Mouse (Mus musculus): ENCODE data around the gene Khdrbs1.
"Not testable (repeated sequence)": the region's sequence is repeated elsewhere in the genome, so short reads cannot be mapped to it uniquely, and the experiment has no call there.

The Khdrbs1 gene

DNA sequence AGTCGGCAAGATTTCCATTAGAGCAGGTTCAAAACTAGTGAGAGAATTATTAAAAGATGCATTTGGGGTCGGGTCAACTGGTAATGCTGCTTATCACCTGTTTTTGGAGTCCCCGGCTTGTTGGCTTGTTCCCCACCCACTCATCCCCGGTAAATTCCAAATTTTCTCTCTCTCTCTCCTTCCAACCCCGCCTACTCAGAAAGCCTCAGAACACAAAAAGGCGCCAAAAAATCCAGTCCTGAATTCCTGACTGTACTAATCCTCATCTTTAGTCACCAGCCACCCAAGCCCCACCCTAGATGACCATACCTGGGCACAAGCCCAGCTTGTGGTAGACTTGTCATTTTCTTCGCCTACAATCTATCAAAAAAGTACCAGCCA lies 897 bp upstream of the Khdrbs1 start:
- no peak for DNase-seq

DNA sequence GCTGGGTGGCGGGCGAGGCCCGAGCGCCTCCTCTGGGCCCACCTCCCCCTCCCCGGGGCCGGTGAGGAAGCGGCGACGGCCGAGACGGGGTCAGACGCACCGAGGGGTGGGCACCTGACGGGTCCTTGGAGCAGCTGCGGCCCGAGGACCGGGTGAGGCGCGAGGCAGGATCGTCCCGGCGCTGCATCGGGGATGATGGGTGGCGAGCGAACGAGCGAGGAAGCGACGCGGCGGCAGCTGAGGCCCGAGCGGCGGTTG lies 200 bp downstream of the Khdrbs1 start:
- DNase-seq = no peak

DNA sequence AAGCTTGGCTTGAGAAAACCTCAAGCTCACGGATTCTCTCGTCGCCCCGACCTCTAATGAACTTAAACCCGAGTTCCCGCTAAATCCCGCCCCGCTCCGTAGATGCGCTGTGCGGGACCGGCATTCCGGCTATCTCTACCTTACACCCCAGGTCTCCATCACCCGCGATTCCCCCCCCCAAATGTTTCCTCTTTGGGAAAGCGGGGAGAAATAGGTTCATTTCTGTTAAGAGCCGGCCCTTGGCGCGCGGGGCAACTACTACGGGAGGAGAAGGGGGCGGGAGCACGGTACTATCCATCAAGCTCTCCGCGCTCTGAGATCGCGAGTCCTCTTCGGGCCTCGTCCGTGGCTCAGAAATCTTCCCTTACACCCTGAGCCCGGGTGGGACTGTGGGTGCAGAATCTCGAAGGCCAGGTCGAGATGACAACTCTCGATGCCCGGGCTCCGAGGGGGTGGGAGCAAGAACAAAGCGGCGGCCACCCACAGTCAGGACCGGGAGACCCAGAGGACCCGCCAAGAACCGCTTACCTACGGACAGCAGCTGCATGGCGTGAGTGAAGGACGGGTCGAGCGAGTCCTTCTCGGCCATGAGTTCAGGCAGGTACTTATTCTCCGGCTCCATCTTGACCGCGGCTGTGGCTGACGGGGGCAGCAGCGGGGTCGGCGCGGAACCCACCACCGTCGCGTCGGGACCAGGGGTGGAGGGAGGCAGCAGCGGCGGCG lies 691 bp downstream of the Khdrbs1 start:
- DNase-seq = peak; percentile 34

DNA sequence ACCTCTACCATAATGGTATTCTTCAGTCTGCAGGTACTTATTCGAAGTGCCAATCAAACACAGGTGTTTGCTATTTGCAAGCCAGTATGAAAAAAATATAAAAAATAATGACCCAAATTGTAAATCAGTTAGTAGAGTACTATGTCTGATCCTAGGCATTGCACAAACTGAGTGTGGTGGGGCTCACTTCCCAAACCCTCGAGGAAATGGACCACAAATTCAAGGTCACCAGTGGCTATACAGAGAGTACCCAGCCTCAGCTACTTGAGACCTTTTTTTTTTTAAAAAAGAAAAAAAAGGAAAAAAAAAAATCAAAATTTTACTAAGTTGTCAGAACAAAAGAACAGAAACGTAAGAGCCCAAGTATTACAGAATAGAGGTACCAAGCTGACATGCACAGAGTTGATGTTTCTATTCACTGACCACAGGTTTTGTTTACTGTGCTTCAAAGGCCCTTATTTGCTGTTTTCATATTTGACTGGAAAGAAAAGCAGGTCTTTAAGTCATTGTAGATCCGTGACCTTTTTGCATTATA lies 2.9 kb downstream of the Khdrbs1 start:
- DNase-seq = no peak

DNA sequence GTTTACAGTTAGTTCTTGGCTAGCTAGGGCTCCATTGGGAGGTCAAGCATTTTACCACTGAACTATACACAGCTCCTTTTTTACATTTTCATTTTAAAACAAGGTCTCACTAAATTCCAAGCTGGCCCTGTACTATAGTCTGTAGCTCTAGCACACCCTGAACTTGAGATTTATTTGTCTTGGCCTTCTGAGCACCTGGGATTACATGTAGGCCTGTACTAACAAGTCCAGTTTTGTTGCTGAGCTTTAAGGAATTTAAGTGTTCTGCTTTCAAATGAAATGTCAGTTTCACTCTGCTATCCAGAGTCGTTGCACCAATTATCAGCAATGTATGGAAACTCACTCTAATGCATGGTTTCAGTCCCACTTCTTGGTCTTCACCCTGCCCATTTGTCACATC lies 5.9 kb downstream of the Khdrbs1 start:
- DNase-seq = no peak

DNA sequence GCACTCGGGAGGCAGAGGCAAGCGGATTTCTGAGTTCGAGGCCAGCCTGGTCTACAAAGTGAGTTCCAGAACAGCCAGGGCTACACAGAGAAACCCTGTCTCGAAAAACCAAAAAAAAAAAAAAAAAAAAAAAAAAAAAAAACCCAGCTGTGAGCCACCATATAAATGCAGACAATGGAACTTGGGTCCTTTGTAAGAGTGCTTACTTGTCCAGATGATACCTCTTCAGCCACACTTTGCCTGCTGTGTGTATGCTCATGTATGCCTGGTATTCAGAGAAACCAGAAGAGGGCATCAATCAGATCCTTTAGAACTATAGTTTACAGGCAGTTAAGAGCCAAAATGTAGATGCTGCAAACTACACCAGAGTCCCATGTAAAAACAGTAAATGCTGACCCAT lies 6.6 kb downstream of the Khdrbs1 start:
- DNase-seq = not testable (repeated sequence)

DNA sequence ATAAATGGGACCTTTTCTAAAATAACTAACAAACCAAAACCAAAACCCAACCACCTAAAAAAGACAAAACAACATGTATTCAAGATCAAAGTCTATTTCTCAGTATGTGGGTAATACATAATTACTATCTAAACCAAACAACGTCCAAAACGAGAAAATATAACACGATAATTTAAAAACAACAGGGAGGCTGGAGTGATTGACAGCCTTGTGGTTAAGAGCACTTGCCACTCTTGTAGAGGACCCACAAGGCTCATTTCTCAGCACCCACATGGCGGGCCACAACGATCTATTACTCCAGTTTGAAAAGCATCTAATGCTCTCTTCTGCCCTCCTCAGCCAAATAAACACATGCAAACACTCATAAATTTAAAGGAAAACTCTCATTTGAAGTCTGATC lies 10.7 kb downstream of the Khdrbs1 start:
- no peak for DNase-seq

DNA sequence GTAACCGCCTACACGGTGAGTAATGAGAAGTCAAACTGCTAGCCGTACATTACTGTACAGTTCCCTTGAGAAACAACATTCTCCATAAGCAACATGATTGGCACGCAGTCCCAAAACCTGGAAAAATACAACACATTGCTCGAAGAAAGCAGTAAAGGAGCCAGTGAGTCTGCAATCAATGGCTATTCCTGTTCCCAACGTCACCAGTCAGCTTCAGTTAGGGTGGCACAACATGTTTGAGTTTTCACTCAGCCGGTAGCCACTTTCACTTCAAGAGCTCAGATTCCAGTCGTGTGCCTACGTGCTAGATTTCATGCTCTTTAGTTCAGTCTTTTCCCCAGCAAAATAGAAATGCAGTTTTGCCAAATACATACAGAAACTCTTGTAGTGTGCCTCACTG lies 25.8 kb downstream of the Khdrbs1 start:
- no peak for DNase-seq

DNA sequence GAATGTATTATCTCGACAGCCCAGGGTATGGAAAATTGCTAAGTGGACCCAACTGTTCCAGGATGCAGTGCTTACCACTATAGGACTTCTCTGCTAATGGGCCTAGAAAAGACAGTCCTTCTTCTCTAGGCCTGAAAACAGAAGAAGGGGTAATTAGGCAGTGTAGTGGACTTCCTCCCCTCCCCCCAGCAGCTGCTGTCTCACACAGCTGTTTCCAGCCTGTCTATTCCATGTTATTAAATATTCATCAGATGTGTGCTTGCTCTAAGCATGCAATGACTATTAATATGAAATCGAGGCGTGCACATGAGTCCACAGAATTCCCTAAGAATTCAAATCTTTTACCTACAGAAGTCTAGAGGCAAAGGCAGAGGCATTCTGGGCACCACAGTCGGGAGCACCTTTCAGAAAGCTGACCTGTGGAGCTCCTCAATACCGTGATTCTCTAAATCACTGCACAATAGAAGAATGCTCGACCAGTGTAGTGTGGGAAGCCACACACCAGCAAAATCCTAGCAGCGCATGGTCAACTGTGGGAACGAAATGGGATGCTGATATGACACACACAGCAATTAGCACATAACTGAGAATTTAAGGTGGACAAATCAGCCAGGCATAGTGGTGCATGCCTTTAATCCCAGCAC lies 32.5 kb downstream of the Khdrbs1 start:
- no peak for DNase-seq

DNA sequence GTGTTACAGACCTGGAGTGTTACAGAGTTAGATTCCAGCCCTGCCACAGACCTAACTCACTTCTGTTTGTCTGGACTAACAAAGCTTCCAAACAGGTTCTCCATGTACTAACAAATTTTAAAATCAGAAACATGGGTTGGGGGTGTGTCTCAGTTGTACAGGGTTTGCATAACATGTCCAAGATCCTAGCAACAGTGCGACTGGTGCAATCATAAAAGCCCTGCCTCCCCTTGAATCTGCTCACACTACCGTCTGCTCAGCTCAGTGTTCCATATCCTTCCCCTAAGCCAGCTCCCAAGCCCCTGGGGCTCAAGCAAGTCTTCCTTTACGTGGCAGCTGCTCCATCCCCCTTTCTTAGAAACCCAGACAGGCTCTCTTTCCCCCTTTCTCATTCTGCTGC lies 35.4 kb downstream of the Khdrbs1 start:
- DNase-seq = no peak

DNA sequence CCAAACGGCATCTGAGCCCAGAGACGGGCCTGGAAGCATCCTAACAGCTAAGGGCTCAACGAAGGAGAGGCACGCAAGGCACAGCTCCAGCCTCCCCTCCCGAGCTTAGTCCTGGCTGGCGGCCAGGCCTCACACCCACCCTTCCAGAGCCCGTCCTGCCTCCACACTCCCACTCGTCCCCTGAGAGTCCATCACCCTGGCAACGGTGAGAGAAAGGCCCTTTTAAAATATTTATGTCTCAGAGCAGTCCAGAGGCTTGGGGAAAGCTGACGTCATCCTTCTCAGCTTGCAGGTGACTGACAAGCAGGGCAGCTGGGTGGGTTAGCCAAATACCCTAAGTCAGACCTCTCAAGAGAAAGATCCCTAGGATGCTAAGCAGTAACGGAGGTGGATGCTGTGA lies 39.6 kb downstream of the Khdrbs1 start:
- DNase-seq = no peak

DNA sequence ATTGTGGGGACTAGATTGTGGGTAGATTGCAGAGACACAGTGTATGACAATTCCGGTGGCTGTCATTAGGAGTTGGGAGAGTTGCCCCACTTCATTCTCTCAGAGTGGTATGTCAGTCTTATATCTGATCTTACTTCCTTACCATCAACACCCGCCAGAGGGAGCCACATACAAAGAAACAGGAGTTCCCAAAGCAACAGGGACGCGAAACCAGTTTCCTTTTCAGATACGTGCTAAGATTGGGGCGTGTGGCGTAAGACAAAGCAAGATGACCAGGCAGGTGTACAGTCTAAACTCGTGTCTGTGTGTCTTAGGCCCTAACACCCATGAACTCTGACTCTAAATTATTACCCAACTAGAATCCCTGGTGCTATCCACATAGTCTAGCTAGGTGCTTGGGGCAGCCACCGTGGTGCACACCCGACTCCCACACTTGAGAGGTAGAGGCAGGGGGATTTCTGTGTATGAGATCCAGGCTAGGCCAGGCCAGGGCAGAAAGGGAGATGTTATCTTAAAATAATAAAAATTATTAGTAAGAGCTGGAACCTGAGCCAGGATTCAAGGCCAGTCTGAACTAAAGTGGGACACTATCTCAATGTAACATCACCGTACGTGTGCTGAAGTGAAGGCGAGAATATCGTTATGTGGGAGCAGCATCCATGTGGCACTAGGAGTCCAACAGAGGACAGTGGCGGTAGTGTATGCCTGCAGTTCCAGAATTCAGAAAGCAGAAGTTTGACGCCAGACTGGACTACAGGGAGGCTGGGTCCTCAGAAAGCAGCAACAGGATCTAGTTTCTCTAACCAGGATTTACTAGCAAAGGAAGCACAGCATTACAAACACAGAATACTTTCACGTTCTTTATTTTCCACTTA lies 40.4 kb downstream of the Khdrbs1 start:
- peak; percentile 93 for DNase-seq

DNA sequence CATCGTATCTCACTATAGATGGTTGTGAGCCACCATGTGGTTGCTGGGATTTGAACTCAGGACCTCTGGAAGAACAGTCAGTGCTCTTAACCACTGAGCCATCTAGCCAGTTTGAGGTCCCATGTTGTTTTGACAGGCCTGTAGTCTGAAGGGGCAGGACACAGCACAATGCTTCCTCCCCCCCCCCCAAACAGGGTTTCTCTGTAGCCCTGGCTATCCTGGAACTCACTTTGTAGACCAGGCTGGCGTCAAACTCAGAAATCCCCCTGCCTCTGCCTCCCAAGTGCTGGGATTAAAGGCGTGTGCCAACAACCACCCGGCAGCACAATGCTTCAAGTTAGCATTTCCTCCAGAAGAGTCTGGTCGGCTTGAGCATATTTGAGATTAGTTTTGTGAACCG lies 41.4 kb downstream of the Khdrbs1 start:
- DNase-seq = not testable (repeated sequence)

DNA sequence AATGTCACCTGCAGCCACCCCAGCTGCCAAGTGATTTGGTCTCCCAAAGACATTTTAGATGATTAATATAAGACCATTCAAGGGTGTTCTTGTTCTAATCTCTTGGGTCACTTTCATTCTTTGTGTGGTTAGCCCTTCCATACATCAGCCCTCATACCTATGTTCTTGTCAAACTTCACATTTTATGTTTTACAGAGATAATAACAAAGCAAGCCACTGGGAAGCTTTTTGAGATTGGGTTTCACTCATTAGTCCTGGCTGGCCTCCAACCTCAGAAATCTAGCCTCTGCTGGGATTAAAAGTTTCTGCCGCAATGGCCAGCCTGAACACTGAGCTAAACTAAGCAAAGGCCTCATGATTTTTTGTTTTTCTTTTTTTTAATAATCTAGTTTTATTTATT lies 41.9 kb downstream of the Khdrbs1 start:
- no peak for DNase-seq

DNA sequence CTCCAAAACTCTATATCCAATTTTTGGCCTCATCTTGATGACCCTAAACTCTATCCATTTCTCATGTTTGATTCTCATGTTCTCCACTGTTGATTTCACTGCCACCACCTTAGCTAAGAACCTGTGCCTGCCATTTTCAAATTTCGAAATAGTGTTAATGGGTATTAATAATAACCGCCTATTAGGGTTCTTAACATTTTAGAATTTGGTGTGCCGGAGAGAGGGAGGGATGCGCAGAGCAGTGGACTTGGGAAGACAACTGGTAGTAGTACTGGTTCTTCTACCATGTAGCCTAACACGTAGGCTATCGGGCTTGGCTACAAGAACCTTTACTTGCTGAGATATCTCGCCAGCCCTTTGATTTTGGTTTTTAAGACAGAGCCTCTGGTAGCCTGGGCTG lies 44.9 kb downstream of the Khdrbs1 start:
- DNase-seq = no peak

DNA sequence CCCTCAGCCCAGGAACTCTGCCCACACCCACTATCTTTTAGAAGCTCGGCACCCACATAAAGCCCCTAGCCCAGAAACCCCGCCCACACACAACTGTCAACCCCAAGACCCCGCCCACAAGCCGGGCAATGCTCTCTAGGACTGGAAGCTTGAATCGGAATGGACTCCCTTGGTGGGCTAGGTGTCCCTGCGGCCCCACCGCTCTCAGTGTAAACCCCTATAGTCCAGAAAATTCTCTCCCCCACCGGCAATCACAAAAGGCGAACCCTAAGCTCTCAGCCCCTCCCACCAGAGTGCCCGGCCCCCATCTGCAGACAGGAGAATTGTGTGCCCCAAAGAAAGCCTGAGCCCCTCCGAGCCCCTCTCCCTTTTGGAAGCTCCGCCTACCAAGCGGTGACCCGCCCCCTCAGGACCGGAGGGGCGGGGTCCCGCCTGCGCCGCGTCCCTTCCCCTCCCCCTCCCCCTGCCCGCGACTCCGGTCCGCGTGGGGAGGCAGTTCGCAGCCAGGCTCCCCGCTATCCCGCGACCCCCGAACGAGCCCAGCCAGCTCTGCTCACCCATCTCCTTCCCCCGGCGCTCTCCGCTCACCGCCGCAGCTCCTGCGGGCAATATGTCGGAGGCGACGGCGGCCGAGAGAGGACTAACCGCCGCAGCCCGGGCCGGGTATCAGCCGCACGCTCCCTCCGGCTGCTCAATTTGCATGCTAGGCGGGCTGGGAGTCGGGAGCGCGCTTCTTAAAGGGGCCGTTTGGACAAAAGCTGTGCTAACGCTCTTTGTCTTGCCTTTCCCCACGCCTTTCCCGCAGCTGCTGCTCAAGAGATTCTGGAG lies 45.7 kb downstream of the Khdrbs1 start, which contains the start of gene Tmem39b:
Tmem39b (minus strand) TSS at position 681 of the 828 bp plus-strand sequence.
- DNase-seq = peak; percentile 93

DNA sequence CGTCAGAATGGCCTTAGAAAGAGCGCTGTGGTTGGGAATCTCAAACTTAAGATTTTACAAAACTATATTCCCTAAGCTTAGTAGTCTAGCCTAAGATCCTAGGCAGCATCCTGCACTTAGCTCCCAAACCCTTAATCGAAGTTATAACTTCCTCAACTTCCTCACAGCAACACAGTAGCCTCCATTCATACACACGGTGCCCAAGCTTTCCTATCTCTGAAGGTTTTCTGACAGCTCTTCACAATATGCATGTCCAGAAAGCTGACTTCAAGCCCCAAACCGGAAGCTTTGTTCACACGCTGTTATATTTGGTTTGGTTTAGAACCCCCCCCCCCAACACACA lies 46.3 kb downstream of the Khdrbs1 start:
- DNase-seq = no peak

DNA sequence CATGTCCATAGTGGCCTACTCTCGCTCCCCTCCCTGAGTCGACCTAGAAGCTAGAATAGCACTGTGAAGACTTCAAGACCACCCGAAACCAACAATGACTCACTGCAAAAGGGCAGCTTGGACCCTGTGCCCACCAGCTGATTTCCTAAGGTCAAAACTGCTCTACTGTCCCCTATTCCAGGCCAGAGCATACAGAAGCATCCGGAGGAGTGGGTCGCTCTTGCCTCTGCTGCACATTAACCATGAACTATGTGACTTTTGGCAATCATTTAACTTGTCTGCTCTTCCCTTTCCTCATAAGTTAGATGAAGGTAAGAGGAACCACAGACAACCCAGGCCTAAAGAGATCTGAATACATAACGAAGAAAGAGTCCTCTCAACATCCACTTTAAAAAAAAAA lies 57.6 kb downstream of the Khdrbs1 start:
- DNase-seq = peak; percentile 77

DNA sequence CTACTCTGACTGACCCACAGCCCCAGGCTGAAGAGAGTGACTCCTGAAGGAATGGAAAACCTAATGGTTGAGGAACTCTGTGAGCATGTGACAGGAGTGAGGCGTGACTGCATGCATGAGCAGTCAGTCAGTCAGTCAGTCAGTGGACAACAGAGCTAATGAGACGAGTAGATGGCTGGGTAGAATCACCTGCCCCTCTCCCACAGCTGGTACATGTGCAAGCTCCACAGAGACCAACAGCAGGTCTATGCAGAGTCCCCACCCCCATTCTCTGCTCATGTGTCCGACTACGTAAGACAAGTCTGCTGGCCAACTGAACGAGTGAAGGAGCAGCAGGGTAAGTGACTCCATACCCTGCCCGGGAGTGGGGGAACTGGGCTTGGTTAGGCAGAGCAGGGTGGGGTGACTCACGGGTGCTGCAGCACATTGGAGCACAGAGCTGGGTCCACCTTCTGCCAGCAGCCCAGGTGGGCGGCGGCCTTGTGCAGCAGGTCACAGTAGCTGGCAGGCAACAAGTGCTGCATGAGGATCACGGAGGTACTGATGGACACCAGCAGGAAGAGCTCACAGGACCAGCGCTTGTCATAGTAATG lies 58.1 kb downstream of the Khdrbs1 start:
- DNase-seq = peak; percentile 90

DNA sequence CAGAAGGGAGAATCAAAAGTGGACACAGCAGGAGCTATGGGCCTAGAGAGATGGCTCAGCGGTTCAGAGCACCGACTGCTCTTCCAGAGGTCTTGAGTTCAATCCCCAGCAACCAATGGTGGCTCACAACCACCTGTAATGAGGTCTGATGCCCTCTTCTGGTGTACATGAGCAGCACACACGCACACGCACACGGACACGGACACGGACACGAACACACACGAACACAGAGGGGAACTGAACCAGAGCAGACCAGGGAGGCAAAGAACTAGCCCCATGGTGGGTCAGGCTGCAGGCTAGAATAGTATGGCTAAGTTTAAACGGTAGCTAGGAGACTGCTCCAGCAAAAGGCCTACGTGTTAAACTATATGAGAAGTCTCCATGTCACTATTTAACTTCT lies 60.3 kb downstream of the Khdrbs1 start:
- no peak for DNase-seq

DNA sequence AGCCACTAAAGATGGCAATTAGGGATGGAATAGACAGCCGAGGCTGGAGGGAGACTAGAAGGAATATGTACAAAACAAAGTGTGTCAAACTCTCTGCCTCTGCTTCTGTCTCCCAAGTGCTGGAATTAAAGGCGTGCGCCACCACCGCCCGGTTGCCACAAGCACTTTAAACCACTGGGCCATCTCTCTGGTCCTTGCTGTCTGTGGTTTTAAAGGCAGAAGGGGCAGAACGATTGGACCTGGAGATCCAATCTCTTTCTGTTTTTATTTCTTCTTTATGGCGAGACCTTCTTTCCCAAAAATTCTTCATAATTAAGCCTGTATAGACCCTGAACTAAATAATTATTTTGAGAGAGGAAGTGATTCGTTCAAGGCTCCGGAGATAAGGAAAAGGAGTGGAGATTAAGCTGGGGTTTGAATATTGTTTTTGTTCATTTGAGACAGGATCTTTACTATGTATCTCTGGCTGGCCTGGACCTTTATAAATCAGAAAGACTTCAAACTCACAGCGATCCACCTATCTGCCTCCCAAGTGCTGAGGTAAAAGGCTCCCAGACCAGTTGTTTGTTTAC lies 69.1 kb downstream of the Khdrbs1 start:
- no peak for DNase-seq
